Mouse (Mus musculus): ENCODE data around the gene Rchy1.

DNA sequence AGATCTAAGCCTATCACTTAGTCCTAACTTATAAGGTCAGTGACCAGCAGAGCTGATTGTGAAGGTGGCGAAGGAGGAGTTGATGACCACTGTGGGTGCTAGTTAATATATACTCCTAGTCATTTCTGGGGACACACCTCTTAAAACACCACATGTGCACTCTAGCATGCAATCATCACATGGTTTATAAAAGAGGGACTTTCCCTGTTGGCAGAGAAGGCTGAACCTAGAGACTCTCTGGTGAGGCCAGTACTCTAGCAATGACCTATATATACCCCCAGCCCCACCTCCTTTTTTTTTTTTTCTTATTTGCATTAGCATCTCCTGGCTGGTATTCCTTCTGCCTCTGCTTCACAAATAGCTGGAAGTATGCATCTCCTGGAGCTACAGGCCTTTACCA, 1.5 kb downstream of the Rchy1 start:
- TF ChIP-seq EP300 (IDR thresholded peaks at IDR 0.05; ENCODE audit: low read depth) (no peak), CTCF (IDR thresholded peaks at IDR 0.05; ENCODE audit: low read depth) (no peak)
